Mouse (Mus musculus): ENCODE results near the gene Pfkfb1. TPM values are rescaled to one million over a fixed set of nuclear protein-coding genes. Genes with fewer than 3 reads are reported as not detected.

The Pfkfb1 gene
- polyA plus RNA-seq, 1 experiment from 2014 or later, result 4.7 TPM

- Histone ChIP-seq H3K27ac (no peak overlapping the region), H3K9ac (no peak overlapping the region), H3K4me1 (replicated peaks) (0 out of 2 replicates have a peak, but pooled peaks cover 3% of the 10 kb centered on the region), H3K4me3 (no peak overlapping the region), H3K4me2 (no peak overlapping the region), H3K9me3 (replicated peaks) (no peaks in the 10 kb centered on the region), H3K36me3 (no peaks in the 10 kb centered on the region), H3K27me3 (no peaks in the 10 kb centered on the region)
- no peak for ATAC-seq (replicated peaks; ENCODE audit: insufficient number of reproducible peaks, insufficient read depth, low FRiP score, low read depth)
- WGBS, result 67% methylated on average over 12 of the region's 12 CpGs
Observed at GRCm38 (mm10) chrX:150593266-150594035, 5.4 kb downstream of the Pfkfb1 start.

GRCm38 (mm10) chrX:150594176-150594575 is 6.1 kb downstream of the Pfkfb1 start:
- H3K4me2 ChIP-seq, result no peak overlapping the region

GRCm38 (mm10) chrX:150595016-150595760 is 7.2 kb downstream of the Pfkfb1 start:
- Histone ChIP-seq H3K9ac (no peak overlapping the region), H3K4me2 (no peak overlapping the region), H3K4me1 (replicated peaks) (0 out of 2 replicates have a peak, but pooled peaks cover 3% of the 10 kb centered on the region), H3K27ac (no peak overlapping the region), H3K9me3 (replicated peaks) (no peaks in the 10 kb centered on the region), H3K27me3 (no peaks in the 10 kb centered on the region), H3K4me3 (no peak overlapping the region), H3K36me3 (no peaks in the 10 kb centered on the region)
- no peak for ATAC-seq (replicated peaks; ENCODE audit: insufficient number of reproducible peaks, insufficient read depth, low FRiP score, low read depth)
- 66% methylated on average over 9 of the region's 9 CpGs for WGBS

More at GRCm38 (mm10) chrX:150594176-150594575, 6.1 kb downstream of the Pfkfb1 start:
- H3K27ac ChIP-seq, result no peak overlapping the region
- 0 out of 2 replicates have a peak, but pooled peaks cover 3% of the 10 kb centered on the region for H3K4me1 ChIP-seq (replicated peaks)
- H3K4me3 ChIP-seq, result no peak overlapping the region
- H3K36me3 ChIP-seq, result no peaks in the 10 kb centered on the region
- H3K9me3 ChIP-seq (replicated peaks), result no peaks in the 10 kb centered on the region
- no peaks in the 10 kb centered on the region for H3K27me3 ChIP-seq
- WGBS, result 58% methylated on average over 3 of the region's 3 CpGs
- H3K9ac ChIP-seq, result no peak overlapping the region
- no peak for ATAC-seq (replicated peaks; ENCODE audit: insufficient number of reproducible peaks, insufficient read depth, low FRiP score, low read depth)

- Histone ChIP-seq H3K4me1 (replicated peaks) (no peaks in the 10 kb centered on the region), H3K4me3 (no peak overlapping the region), H3K27ac (no peak overlapping the region), H3K4me2 (no peak overlapping the region), H3K9ac (no peak overlapping the region), H3K27me3 (no peaks in the 10 kb centered on the region), H3K36me3 (no peaks in the 10 kb centered on the region), H3K9me3 (replicated peaks) (no peaks in the 10 kb centered on the region)
- WGBS, result 71% methylated on average over 2 of the region's 2 CpGs
- ATAC-seq (replicated peaks; ENCODE audit: insufficient number of reproducible peaks, insufficient read depth, low FRiP score, low read depth), result no peak
Observed at GRCm38 (mm10) chrX:150598882-150599281, 10.9 kb downstream of the Pfkfb1 start.

- no peak for ATAC-seq (replicated peaks; ENCODE audit: insufficient number of reproducible peaks, insufficient read depth, low FRiP score, low read depth)
- Histone ChIP-seq H3K36me3 (no peaks in the 10 kb centered on the region), H3K27ac (no peak overlapping the region), H3K9me3 (replicated peaks) (no peaks in the 10 kb centered on the region), H3K9ac (no peak overlapping the region), H3K4me1 (replicated peaks) (no peaks in the 10 kb centered on the region), H3K27me3 (no peaks in the 10 kb centered on the region), H3K4me2 (no peak overlapping the region), H3K4me3 (no peak overlapping the region)
- 25% methylated on average over 1 of the region's 1 CpGs for WGBS
Observed at GRCm38 (mm10) chrX:150636421-150636820, 48.4 kb downstream of the Pfkfb1 start.

GRCm38 (mm10) chrX:150656122-150656907 is 68.3 kb downstream of the Pfkfb1 start:
- Histone ChIP-seq H3K4me2 (peak overlapping the region; percentile 69), H3K9me3 (replicated peaks) (no peaks in the 10 kb centered on the region), H3K27me3 (no peaks in the 10 kb centered on the region), H3K27ac (peak overlapping the region; percentile 47), H3K4me3 (peak overlapping the region; percentile 63), H3K4me1 (replicated peaks) (no peaks in the 10 kb centered on the region), H3K9ac (peak overlapping the region; percentile 57; the same call in 1 of the 2 replicates), H3K36me3 (0 out of 2 replicates have a peak, but pooled peaks cover 3% of the 10 kb centered on the region)
- 34% methylated on average over 27 of the region's 44 CpGs for WGBS
- 0 out of 2 replicates have a peak, but pooled peaks have one; percentile 35 for ATAC-seq (replicated peaks; ENCODE audit: insufficient number of reproducible peaks, insufficient read depth, low FRiP score, low read depth)

GRCm38 (mm10) chrX:150656908-150657796 is 69.1 kb downstream of the Pfkfb1 start, which contains the start of gene Tro:
Tro (minus strand) TSS chrX:150657583.
- Histone ChIP-seq H3K4me1 (replicated peaks) (no peaks in the 10 kb centered on the region), H3K4me2 (peak within 1 kb of the TSS; percentile 69), H3K4me3 (peak within 1 kb of the TSS; percentile 63), H3K9me3 (replicated peaks) (no peaks in the 10 kb centered on the region), H3K36me3 (0 out of 2 replicates have a peak, but pooled peaks cover 3% of the 10 kb centered on the region), H3K9ac (peak within 1 kb of the TSS; percentile 57; the same call in 1 of the 2 replicates), H3K27ac (peak within 1 kb of the TSS; percentile 47), H3K27me3 (no peaks in the 10 kb centered on the region)
- peak; percentile 76 for ATAC-seq (replicated peaks; ENCODE audit: insufficient number of reproducible peaks, insufficient read depth, low FRiP score, low read depth)
- WGBS, result 19% methylated on average over 37 of the region's 37 CpGs

GRCm38 (mm10) chrX:150657797-150658118 is 69.7 kb downstream of the Pfkfb1 start:
- H3K4me3 ChIP-seq, result peak overlapping the region; percentile 63
- ATAC-seq (replicated peaks; ENCODE audit: insufficient number of reproducible peaks, insufficient read depth, low FRiP score, low read depth), result no peak
- H3K27me3 ChIP-seq, result no peaks in the 10 kb centered on the region
- H3K9me3 ChIP-seq (replicated peaks), result no peaks in the 10 kb centered on the region
- H3K9ac ChIP-seq, result no peak overlapping the region
- no peaks in the 10 kb centered on the region for H3K4me1 ChIP-seq (replicated peaks)
- H3K4me2 ChIP-seq, result peak overlapping the region; percentile 69
- H3K27ac ChIP-seq, result no peak overlapping the region
- 40% methylated on average over 3 of the region's 3 CpGs for WGBS
- 0 out of 2 replicates have a peak, but pooled peaks cover 2% of the 10 kb centered on the region for H3K36me3 ChIP-seq

- Histone ChIP-seq H3K4me3 (no peak overlapping the region), H3K27ac (no peak overlapping the region), H3K36me3 (no peaks in the 10 kb centered on the region), H3K9me3 (replicated peaks) (no peaks in the 10 kb centered on the region), H3K9ac (no peak overlapping the region), H3K4me2 (no peak overlapping the region), H3K4me1 (replicated peaks) (no peaks in the 10 kb centered on the region), H3K27me3 (no peaks in the 10 kb centered on the region)
- 30% methylated on average over 4 of the region's 4 CpGs for WGBS
- ATAC-seq (replicated peaks; ENCODE audit: insufficient number of reproducible peaks, insufficient read depth, low FRiP score, low read depth), result no peak
Observed at GRCm38 (mm10) chrX:150662809-150663208, 74.8 kb downstream of the Pfkfb1 start.

GRCm38 (mm10) chrX:150677505-150677904 is 89.5 kb downstream of the Pfkfb1 start:
- no peaks in the 10 kb centered on the region for H3K27me3 ChIP-seq
- 35% methylated on average over 1 of the region's 1 CpGs for WGBS

More at GRCm38 (mm10) chrX:150677505-150677904, 89.5 kb downstream of the Pfkfb1 start:
- no peaks in the 10 kb centered on the region for H3K9me3 ChIP-seq (replicated peaks)
- no peaks in the 10 kb centered on the region for H3K4me1 ChIP-seq (replicated peaks)
- H3K4me2 ChIP-seq, result no peak overlapping the region
- ATAC-seq (replicated peaks; ENCODE audit: insufficient number of reproducible peaks, insufficient read depth, low FRiP score, low read depth), result no peak
- H3K27ac ChIP-seq, result no peak overlapping the region
- no peak overlapping the region for H3K4me3 ChIP-seq
- H3K9ac ChIP-seq, result no peak overlapping the region
- no peaks in the 10 kb centered on the region for H3K36me3 ChIP-seq

Data from heart, embryonic 15.5 days (tissue).